Mouse (Mus musculus) heart, postnatal 10 days (tissue): ENCODE results near the gene Asap3. TPM values are rescaled to one million over a fixed set of nuclear protein-coding genes. Genes with fewer than 3 reads are reported as not detected.

Experiments
- DNase-seq, 2 experiments: peaks; one replicate each; pipeline ENCODE4 v3.0.0; 2021
- intact Hi-C: fragments of 180-260 bp; cut with DNase I; formaldehyde crosslinking; loops from one replicate; pipeline ENCODE4 v1.15.1; 2025
- total RNA-seq, 2 experiments: library from RNA; stranded (reverse); gene quantifications; 2 replicates each; pipeline ENCODE4 v1.2.3; 2021

Gene Asap3
- total RNA-seq, 2 experiments from 2014 or later, result 5.7 to 10.8 TPM

DNA sequence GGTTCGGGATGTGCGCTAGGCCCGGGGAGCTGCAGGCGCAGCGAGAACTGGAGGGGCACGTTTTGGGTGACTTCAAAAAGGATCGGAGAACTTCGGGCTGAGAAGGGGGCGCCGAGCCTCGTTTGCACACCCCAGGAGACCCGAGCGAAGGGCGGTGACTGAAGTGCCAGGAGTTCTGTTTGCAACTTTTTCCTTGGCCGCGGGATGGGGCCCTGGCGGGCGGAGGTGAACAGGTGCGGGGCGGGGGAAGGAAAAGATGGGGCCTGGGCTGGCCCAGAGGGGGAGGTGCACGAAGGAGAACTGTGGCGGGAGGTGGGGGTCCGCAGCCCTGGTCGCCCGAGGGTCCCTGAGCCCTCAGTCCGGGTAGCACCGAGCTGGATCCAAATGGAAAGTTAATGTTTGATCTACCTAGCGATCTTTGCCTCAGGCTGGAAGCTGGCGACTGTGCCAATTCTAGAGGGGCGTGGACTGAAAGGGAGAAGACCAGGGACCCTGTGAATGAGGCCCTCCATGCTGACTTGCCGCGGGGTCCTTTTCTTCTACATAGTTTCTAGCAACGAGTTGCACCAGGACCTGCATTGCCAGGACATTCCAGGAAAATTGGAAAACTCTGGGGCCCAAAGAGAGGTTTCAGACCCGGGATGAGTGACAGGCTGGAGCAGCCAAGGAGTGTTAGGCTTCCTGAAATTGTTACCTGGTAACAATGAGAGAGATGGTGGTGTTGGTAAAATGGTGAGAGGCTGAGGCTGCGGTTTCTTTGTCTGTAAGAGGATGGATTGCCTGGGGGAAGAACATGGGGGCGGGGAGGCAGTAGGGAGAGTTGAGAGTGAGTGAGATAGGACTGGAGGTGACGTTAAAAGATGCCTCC is 42.5 kb downstream of the Asap3 start:
- DNase-seq, result peak in 1 of 2 experiments; percentile 30
- intact Hi-C loops, result no loop called here

- no peak for DNase-seq
- intact Hi-C loops, result no loop called here
Measured at GRCm38 (mm10) chr4:136249332-136249647, 43.1 kb downstream of the Asap3 start.

GRCm38 (mm10) chr4:136249780-136250179 is 43.6 kb downstream of the Asap3 start:
- peak; percentile 78 to 83 for DNase-seq
- intact Hi-C loops, result loop anchor here (10.0 kb wide), 1 partner anchor 375 kb away; the partner anchor contains the start of gene Lactbl1

GRCm38 (mm10) chr4:136255919-136256318 is 49.8 kb downstream of the Asap3 start:
- DNase-seq, result no peak
- intact Hi-C loops, result loop anchor here (10.0 kb wide), 1 partner anchor 369 kb away; the partner anchor contains the start of gene Lactbl1

DNA sequence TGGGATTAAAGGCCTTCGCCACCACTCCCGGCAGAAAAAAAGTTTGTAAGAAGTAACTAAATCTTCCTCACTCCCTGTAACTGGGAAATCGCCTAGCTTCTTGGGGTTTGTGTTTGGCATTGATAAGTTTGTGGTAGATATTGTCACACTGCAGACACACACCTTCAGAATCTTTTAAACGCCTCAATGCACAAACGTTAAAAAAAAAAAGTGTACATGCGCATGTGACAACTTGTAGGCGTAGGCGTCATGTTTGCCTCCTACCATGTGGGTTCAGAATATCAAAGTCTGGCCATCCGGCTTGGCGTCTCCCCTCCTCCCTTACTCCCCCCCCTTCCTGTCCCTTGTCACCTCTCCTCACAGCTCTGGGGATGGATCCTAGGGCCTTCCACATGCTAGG is 50.5 kb downstream of the Asap3 start:
- DNase-seq, result no peak
- intact Hi-C loops, result loop anchor here (10.0 kb wide), 1 partner anchor 368 kb away; the partner anchor contains the start of gene Lactbl1

- intact Hi-C loops, result loop anchor here (1.0 to 10.0 kb wide), 4 partner anchors 25 to 365 kb away; partner anchors contain the start of genes Lactbl1 and Zfp46
- DNase-seq, result no peak
Measured at GRCm38 (mm10) chr4:136259916-136260315, 53.8 kb downstream of the Asap3 start.

DNA sequence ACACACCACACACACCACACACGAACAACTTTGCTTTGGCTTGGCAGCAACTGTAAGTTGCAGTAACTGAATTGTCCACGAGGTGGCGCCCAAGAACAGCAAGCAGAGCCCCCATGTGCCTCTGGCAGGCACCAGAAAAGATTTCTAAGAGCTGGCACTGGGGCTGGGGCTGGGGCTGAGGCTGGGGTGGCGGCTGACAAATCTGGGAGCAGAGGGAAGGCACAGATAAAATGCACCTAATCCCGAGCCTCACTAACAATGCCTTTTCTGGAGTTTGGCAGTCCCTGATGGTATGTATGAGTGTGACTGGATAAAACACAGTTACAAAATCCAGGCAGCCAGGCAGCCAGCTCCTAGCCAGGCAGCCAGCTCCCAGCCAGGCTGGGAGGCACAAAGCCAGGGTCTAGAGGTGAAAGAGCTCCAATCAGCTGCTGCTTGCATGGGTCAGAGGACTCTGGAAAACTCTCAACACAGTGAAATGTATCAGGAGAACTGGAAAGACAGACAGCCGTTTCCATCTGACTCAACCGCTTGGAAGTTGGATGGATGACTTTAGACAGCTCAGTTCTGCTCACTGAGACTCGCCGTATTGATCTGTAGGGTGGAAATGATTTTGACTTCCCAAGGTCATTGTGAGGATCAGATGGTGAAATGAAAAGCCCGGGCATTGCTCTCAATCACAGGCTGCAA is 54.5 kb downstream of the Asap3 start:
- intact Hi-C loops, result loop anchor here (1.0 to 5.0 kb wide), 3 partner anchors 24 to 64 kb away; partner anchors contain the start of gene Zfp46
- peak; percentile 89 to 94 for DNase-seq

DNA sequence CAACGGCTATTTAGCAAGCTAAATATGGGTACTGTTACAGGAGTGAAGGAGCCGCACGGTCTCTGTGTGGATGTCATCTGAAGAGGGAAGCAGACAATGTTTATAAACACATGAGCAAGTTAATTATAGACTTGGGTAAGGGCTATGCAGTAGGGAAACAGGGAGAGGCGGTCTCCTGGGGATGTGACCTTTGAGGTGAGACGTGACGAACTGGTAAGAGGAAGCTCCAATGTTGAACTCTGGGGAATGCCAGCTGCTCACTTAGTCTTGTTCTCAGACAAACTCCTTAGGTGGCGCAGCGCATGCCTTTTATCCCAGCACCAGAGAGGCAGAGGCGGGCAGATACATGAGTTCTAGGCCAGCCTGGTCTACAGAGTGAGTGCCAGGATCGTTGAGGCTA is 55.7 kb downstream of the Asap3 start:
- intact Hi-C loops, result loop anchor here (2.0 to 5.0 kb wide), 2 partner anchors 23 to 35 kb away; partner anchors contain the start of gene Zfp46
- peak in 1 of 2 experiments; percentile 59 for DNase-seq

- no peak for DNase-seq
- intact Hi-C loops, result loop anchor here (5.0 kb wide), 1 partner anchor 34 kb away; no protein-coding TSS in a partner anchor
Measured at GRCm38 (mm10) chr4:136263555-136263954, 57.4 kb downstream of the Asap3 start.

- intact Hi-C loops, result no loop called here
- no peak for DNase-seq
Measured at GRCm38 (mm10) chr4:136266716-136267343, 60.7 kb downstream of the Asap3 start.

DNA sequence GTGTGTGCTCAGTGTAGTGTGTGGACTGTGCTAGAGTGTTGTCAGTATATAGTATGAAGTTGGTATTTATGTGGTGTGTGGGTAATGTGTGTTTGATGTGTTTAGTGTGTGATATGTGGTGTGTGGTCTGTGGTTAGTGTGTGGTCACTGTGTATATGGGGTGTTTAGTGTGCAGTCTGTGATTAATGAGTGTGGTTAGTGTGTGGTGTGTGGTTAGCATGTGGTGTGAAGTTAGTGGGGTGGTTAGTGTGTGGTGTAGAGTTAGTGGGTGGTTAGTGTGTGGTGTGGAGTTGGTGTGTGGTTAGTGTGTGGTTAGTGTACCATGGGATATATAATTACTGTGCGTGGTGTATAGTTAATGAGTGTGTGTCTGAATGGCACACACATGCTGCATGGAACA is 62.7 kb downstream of the Asap3 start:
- intact Hi-C loops, result no loop called here
- no peak for DNase-seq

DNA sequence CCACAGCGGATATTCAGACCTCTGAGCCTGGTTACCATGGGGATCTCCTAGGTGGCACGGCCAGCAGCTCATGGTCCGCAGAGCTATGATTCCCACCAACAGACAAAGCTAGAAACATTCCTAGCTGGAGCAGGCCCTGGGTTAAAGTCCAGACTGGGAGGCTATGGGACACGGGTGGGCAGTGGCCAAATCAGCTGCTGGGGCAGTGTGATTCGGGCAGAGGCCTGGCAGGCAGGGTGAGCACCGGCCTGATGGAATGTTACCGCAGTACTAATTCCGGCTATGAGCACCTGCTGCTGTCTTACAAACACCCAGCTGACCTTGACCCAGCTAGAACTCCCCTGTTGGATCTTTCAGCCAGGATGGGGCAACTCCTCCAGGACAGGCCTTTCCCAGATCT is 64.5 kb downstream of the Asap3 start:
- peak; percentile 62 to 71 for DNase-seq
- intact Hi-C loops, result no loop called here

DNA sequence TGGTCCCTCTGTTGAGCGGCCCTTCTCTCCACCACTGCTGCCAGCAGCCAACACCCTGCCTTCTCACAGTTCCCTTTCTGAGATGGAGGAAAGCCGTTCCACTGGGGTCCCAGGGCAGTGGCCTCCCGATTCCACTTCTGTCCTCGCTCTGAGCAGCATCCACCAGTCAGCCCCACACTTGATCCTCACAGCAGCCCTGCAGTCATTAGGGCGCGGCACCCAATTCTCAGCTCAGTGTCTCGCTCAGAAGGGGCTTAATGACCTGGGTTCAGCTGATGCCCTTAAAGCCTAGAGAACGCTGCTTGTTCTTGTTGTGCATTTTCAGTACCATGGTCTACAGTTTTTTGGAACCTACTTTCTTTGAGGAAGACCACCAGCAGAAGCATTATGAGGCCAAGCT is 74.9 kb downstream of the Asap3 start:
- DNase-seq, result no peak
- intact Hi-C loops, result no loop called here

- intact Hi-C loops, result no loop called here
- no peak for DNase-seq
Measured at GRCm38 (mm10) chr4:136281611-136282010, 75.4 kb downstream of the Asap3 start.

GRCm38 (mm10) chr4:136282621-136283480 is 76.7 kb downstream of the Asap3 start:
- intact Hi-C loops, result no loop called here
- peak; percentile 58 to 65 for DNase-seq

DNA sequence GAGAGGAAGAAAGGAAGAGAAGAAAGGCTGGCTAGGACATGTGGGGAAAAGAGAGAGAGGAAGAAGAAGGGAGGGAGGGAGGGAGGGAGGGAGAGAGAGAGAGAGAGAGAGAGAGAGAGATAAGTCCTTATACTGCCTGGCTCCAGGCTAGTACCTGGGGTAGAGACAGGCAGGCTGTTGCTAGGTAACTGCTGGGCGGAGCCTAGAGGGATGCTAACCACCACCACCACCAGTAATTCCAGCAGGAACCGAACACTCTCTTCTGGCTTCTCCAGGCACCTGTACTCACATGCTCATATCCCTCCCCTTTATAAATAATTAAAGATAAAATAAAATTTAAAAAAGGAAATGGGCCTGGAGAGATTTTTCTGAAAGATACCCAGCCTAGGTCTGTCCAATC is 77.6 kb downstream of the Asap3 start:
- intact Hi-C loops, result loop anchor here (2.0 kb wide), 2 partner anchors 23 to 27 kb away; partner anchors contain the start of gene Hnrnpr
- no peak for DNase-seq

- DNase-seq, result peak; percentile 94 to 96
- intact Hi-C loops, result loop anchor here (2.0 kb wide), 2 partner anchors 24 to 26 kb away; partner anchors contain the start of gene Hnrnpr
Measured at GRCm38 (mm10) chr4:136284455-136284854, 78.3 kb downstream of the Asap3 start, which contains the start of gene Zfp46. TSS of gene Zfp46 (plus strand) at chr4:136284683.

DNA sequence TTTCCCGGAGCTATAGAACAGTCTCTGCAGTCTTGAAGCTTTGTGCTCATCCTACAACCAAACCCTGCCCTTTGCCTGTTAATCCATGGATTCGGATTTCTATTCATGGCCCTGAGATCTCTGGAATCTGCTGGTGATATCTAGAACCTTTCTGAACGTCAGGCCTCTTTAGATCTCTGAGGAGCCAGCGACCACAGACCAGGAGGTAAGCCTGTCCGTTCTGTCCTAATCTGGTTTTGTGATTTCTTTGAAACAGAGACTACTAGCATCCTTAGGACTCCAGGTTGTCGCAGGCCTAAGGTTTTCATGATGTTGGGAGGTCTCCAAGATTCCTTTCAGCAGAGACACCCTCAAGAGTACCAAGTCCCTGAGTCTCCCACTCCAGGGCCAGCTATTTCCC is 78.7 kb downstream of the Asap3 start:
- intact Hi-C loops, result loop anchor here (2.0 kb wide), 2 partner anchors 24 to 26 kb away; partner anchors contain the start of gene Hnrnpr
- peak; percentile 46 to 58 for DNase-seq

DNA sequence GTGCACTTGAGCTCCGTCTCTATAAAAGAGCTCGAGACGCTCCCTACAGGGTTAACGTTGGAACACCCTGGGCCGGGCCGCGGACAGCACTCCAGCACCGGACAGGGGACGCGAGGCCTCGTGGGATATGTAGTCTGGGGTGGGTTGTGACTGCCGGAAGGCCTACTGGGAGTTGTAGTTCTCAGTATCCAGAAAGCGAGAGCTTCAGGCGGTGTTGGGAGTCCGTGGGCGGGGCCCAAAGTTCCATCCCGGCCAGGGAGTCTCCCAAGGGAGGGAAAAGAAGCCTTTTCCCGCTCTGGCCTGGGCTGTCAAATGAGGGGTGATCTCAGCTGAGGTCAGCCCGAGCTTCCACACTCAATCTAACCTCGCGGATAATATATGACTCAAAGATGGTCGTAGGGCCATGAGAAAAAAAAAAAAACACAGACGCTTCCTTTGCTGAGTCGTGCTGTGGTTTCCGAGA is 79.2 kb downstream of the Asap3 start:
- intact Hi-C loops, result loop anchor here (2.0 kb wide), 2 partner anchors 25 kb away; partner anchors contain the start of gene Hnrnpr
- peak; percentile 97 for DNase-seq
